ENCODE assay signal across 21 mouse cellular contexts in the genomic region with DNA sequence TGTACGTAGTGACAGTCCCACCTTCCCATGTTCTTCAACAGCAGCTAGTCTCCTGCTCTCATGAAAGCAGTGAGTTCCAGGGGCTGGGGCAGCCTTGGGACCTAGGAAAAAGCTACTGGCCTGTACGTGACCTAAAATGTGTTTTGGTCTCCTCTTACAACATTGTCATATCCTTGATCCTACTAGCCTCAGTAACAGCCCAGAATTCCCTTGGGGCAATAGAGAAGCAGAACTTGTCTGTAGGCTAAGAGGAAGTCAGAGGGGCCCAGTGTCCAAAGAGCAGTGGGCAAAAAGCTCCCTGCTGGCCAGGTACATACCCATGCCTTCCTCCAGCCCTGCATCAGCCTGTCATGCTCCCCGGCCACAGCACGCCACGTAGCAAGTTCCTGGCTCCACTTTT. TPM values are rescaled to one million over a fixed set of nuclear protein-coding genes. Genes with fewer than 3 reads are reported as not detected.
DNase-seq lines count a peak whose midpoint lies in the region; ATAC-seq and TF ChIP-seq lines count a peak whose summit lies in the region.
"Had no signal": no experiment of that assay in that cellular context is flagged by ENCODE, and none has a peak within 500 bp of the region (broad histone marks: within the 10 kb centered on the region; RNA-seq: fewer than 3 reads in every experiment).

No protein-coding gene starts in this region.

- 98% methylated on average over 5 of the region's 5 CpGs for WGBS in hindbrain, postnatal 0 days

- peaks cover 33 to 47% of the 10 kb centered on the region in 2 experiments for H3K4me1 ChIP-seq in CH12.LX (ENCODE audit: control insufficient read depth in 1 of 2, insufficient read depth in 2 of 2)
- no peaks in the 10 kb centered on the region for H3K4me1 ChIP-seq in hindbrain, postnatal 0 days (ENCODE audit: insufficient read depth, low read length)
- H3K4me1 ChIP-seq: embryonic facial prominence, embryonic 13.5 days; embryonic facial prominence, embryonic 15.5 days; forebrain, embryonic 13.5 days; forebrain, embryonic 15.5 days had no signal

- H3K36me3 ChIP-seq in CH12.LX (replicated peaks in 1 of 2; ENCODE audit: control insufficient read depth in 1 of 2, insufficient read depth in 1 of 2, low read length in 1 of 2), result peaks cover 49 to 87% of the 10 kb centered on the region in 2 experiments
- peaks cover 45% of the 10 kb centered on the region for H3K36me3 ChIP-seq in hindbrain, postnatal 0 days (ENCODE audit: insufficient read depth, low read length)

- TF ChIP-seq CTCF in CH12.LX (conservative IDR thresholded peaks at IDR 0.05 in 1 of 2, IDR thresholded peaks at IDR 0.05 in 1 of 2; ENCODE audit: low read depth in 2 of 2, low read length in 2 of 2), result no peak
- TF ChIP-seq CTCF in hindbrain, postnatal 0 days (IDR thresholded peaks at IDR 0.05; ENCODE audit: low read depth), result no peak

- ATAC-seq in granulocyte monocyte progenitor cell, adult 5-6 weeks (replicated peaks; ENCODE audit: poor library complexity, severe bottlenecking), result peak; percentile 33
- ATAC-seq in monocyte, adult 5-6 weeks (replicated peaks; ENCODE audit: insufficient number of reproducible peaks, low FRiP score, low TSS enrichment, poor library complexity, severe bottlenecking), result peak; percentile 49; the same call in 1 of the 2 replicates
- ATAC-seq in hindbrain, postnatal 0 days, result no peak
- ATAC-seq: CD4-positive, CD25-positive, alpha-beta regulatory T cell, adult 4 months; forebrain, embryonic 13.5 days; forebrain, embryonic 15.5 days; forebrain, postnatal 0 days had no signal

- TF ChIP-seq RAD21 in CH12.LX (IDR thresholded peaks at IDR 0.05; ENCODE audit: low read depth, low read length), result no peak

- H3K9ac ChIP-seq in CH12.LX (ENCODE audit: insufficient read depth, low read depth), result no peak overlapping the region
- H3K9ac ChIP-seq in hindbrain, postnatal 0 days (replicated peaks; ENCODE audit: low read length), result no peak overlapping the region
- H3K9ac ChIP-seq: embryonic facial prominence, embryonic 13.5 days; embryonic facial prominence, embryonic 15.5 days; forebrain, embryonic 13.5 days; forebrain, embryonic 15.5 days; forebrain, postnatal 0 days had no signal

- H3K27me3 ChIP-seq in CH12.LX (replicated peaks), result no peaks in the 10 kb centered on the region
- no peaks in the 10 kb centered on the region for H3K27me3 ChIP-seq in hindbrain, postnatal 0 days (ENCODE audit: insufficient read depth, low read length)
- H3K27me3 ChIP-seq: embryonic facial prominence, embryonic 13.5 days; embryonic facial prominence, embryonic 15.5 days; forebrain, embryonic 13.5 days; forebrain, embryonic 15.5 days had no signal

- no peaks in the 10 kb centered on the region for H3K79me2 ChIP-seq in CH12.LX (replicated peaks; ENCODE audit: control insufficient read depth, extremely low read depth, insufficient read depth, poor library complexity, severe bottlenecking)

- peak overlapping the region; percentile 9 for H3K4me2 ChIP-seq in CH12.LX (ENCODE audit: insufficient read depth, low read depth, poor library complexity, severe bottlenecking)
- no peak overlapping the region for H3K4me2 ChIP-seq in hindbrain, postnatal 0 days (ENCODE audit: low read depth, low read length)
- H3K4me2 ChIP-seq: embryonic facial prominence, embryonic 13.5 days; embryonic facial prominence, embryonic 15.5 days; forebrain, embryonic 13.5 days; forebrain, embryonic 15.5 days had no signal

- in situ Hi-C loops in CH12.LX (cut with MboI; ENCODE audit: low pct_ligation_motif_present, low pct_unique_long_range_greater_than_20kb, low sequenced_read_pairs), result no loop called here

- dilution Hi-C loops in CH12.LX (cut with MboI; ENCODE audit: extremely low pct_ligation_motif_present, extremely low pct_unique_long_range_greater_than_20kb, low sequenced_read_pairs), result no loop called here

- DNase-seq in A20 (ENCODE audit: low read depth, low spot score) (peak; percentile 10), CH12.LX (ENCODE audit: extremely low read depth) (peak; percentile 68)
- DNase-seq in hindbrain, postnatal 0 days (ENCODE audit: low spot score), result no peak
- no peak for DNase-seq in lung, postnatal 36 days
- no peak for DNase-seq in cerebellum, adult 8-10 months
- no peak for DNase-seq in retina, embryonic 14.5 days (ENCODE audit: low spot score)
- DNase-seq: adrenal gland, postnatal 10 days; cerebellum, adult 11-12 months; cerebellum, adult 2 months; cerebellum, adult 9-11 months; cerebellum, postnatal 14 days; cerebellum, postnatal 36 days; embryo, embryonic 11 days; forebrain, postnatal 0 days had no signal

- TF ChIP-seq EP300 in CH12.LX (IDR thresholded peaks at IDR 0.05; ENCODE audit: low read length), result 0 out of 2 replicates have a peak, but pooled peaks have one; percentile 3

- TF ChIP-seq POLR2A in CH12.LX (IDR thresholded peaks at IDR 0.05; ENCODE audit: low read depth, low read length), result no peak

- no peak overlapping the region for H3K4me3 ChIP-seq in CH12.LX (replicated peaks in 1 of 3; ENCODE audit: low read depth in 2 of 3, low read length in 2 of 3, poor library complexity in 1 of 3)
- H3K4me3 ChIP-seq in hindbrain, postnatal 0 days (ENCODE audit: low read length), result no peak overlapping the region
- H3K4me3 ChIP-seq: embryonic facial prominence, embryonic 13.5 days; embryonic facial prominence, embryonic 15.5 days; forebrain, embryonic 13.5 days; forebrain, embryonic 15.5 days had no signal

- peak overlapping the region; percentile 87 for H3K27ac ChIP-seq in CH12.LX (ENCODE audit: insufficient read depth, low read depth)
- no peak overlapping the region for H3K27ac ChIP-seq in hindbrain, postnatal 0 days
- H3K27ac ChIP-seq: embryonic facial prominence, embryonic 13.5 days; embryonic facial prominence, embryonic 15.5 days; forebrain, embryonic 13.5 days; forebrain, embryonic 15.5 days had no signal

- H3K9me3 ChIP-seq in CH12.LX (replicated peaks; ENCODE audit: low read length), result no peaks in the 10 kb centered on the region
- H3K9me3 ChIP-seq in hindbrain, postnatal 0 days (ENCODE audit: low read length), result no peaks in the 10 kb centered on the region
- H3K9me3 ChIP-seq: embryonic facial prominence, embryonic 13.5 days; embryonic facial prominence, embryonic 15.5 days; forebrain, embryonic 13.5 days; forebrain, embryonic 15.5 days had no signal

TF ChIP-seq in CH12.LX, 34 proteins besides CTCF, POLR2A, EP300 and RAD21:
- no peak for TF ChIP-seq MAX (IDR thresholded peaks at IDR 0.05; ENCODE audit: low read length)
- no peak for TF ChIP-seq USF2 (conservative IDR thresholded peaks at IDR 0.05; ENCODE audit: low read depth, low read length)
- TF ChIP-seq ELF1 (IDR thresholded peaks at IDR 0.05; ENCODE audit: low read depth, low read length), result no peak
- no peak for TF ChIP-seq GABPA (IDR thresholded peaks at IDR 0.05; ENCODE audit: insufficient replicate concordance, low read depth, low read length)
- TF ChIP-seq JUND (conservative IDR thresholded peaks at IDR 0.05; ENCODE audit: low read depth, low read length), result no peak
- TF ChIP-seq MAZ (IDR thresholded peaks at IDR 0.05; ENCODE audit: low read depth, low read length), result no peak
- no peak for TF ChIP-seq HCFC1 (IDR thresholded peaks at IDR 0.05; ENCODE audit: low read depth, low read length)
- TF ChIP-seq E2F4 (IDR thresholded peaks at IDR 0.05; ENCODE audit: insufficient replicate concordance, low read depth, low read length), result no peak
- TF ChIP-seq CHD1 (IDR thresholded peaks at IDR 0.05; ENCODE audit: low read depth, low read length), result no peak
- TF ChIP-seq RCOR1 (conservative IDR thresholded peaks at IDR 0.05; ENCODE audit: low read depth, low read length), result no peak
- no peak for TF ChIP-seq BHLHE40 (IDR thresholded peaks at IDR 0.05; ENCODE audit: low read depth, low read length)

RNA-seq across cellular contexts. Expression of gene Secisbp2, which starts 35.5 kb away (rescaled TPM):
- total RNA-seq in CH12.LX (2012; rRNA removed) (23.2 and 26.6 TPM in 2 replicates), CH12.LX (2014; rRNA removed) (22.9 and 24.4 TPM in 2 replicates)
- 25.6 and 28.8 TPM in 2 replicates for polyA plus RNA-seq in CH12.LX (2012; ENCODE audit: insufficient read length, low read depth)
- 19.6 and 30.8 TPM in 2 replicates for total RNA-seq in granulocyte monocyte progenitor cell, adult 5-6 weeks (2014; fragmentation: Nextera tagmentation)
- total RNA-seq in granulocyte monocyte progenitor cell, adult 5-6 weeks (2017), result 24.7 and 26.2 TPM in 2 replicates
- total RNA-seq in monocyte, adult 5-6 weeks (2017), result 44.5 to 74.8 TPM (median 45.5 TPM) in 3 replicates
- total RNA-seq in hindbrain, postnatal 0 days (2014; rRNA removed), result 13.7 and 15.0 TPM in 2 replicates
- polyA plus RNA-seq in hindbrain, postnatal 0 days (2015; fragmentation: Nextera tagmentation; extraction: Ambion mirVana), result 20.1 and 21.8 TPM in 2 replicates

RNA-seq across cellular contexts. Expression of gene Cks2, which starts 41.9 kb away (rescaled TPM):
- total RNA-seq in CH12.LX (2012; rRNA removed), result 142 and 192 TPM in 2 replicates
- 465 and 486 TPM in 2 replicates for total RNA-seq in CH12.LX (2014; rRNA removed)
- polyA plus RNA-seq in CH12.LX (2012; ENCODE audit: insufficient read length, low read depth), result 143 and 154 TPM in 2 replicates
- 271 and 351 TPM in 2 replicates for total RNA-seq in granulocyte monocyte progenitor cell, adult 5-6 weeks (2014; fragmentation: Nextera tagmentation)
- 247 and 266 TPM in 2 replicates for total RNA-seq in granulocyte monocyte progenitor cell, adult 5-6 weeks (2017)
- 55.0 to 244 TPM (median 181 TPM) in 3 replicates for total RNA-seq in monocyte, adult 5-6 weeks (2017)
- total RNA-seq in hindbrain, postnatal 0 days (2014; rRNA removed), result 40.0 and 41.0 TPM in 2 replicates
- 58.6 and 69.4 TPM in 2 replicates for polyA plus RNA-seq in hindbrain, postnatal 0 days (2015; fragmentation: Nextera tagmentation; extraction: Ambion mirVana)

Comparison
In these comparisons a context has a peak if more than half of its experiments do, and no peak if none do; other contexts are left out.
1. DNase-seq: peak in A20 (single experiment) and CH12.LX (single experiment); none in hindbrain, postnatal 0 days (single experiment), lung, postnatal 36 days (single experiment), cerebellum, adult 8-10 months (single experiment) and retina, embryonic 14.5 days (single experiment).